Mouse (Mus musculus) thymus, adult 2 months (tissue): Measurements from ENCODE around the gene Mrtfb.

ENCODE experiments used
- CTCF ChIP-seq: fragments of 200-500 bp; IDR thresholded peaks from 2 replicates; pipeline ENCODE4 v1.5.1; 2012; ENCODE audit warnings: mild to moderate bottlenecking, control low read depth, low read length, moderate library complexity, borderline replicate concordance; ENCODE audit not compliant: control insufficient read depth, poor library complexity, insufficient read depth; ENCODE audit errors: extremely low read depth
- POLR2A ChIP-seq: fragments of 200-500 bp; IDR thresholded peaks from 2 replicates; pipeline ENCODE4 v1.6.1; 2012; ENCODE audit warnings: mild to moderate bottlenecking, low read length, control low read depth, moderate library complexity; ENCODE audit not compliant: control insufficient read depth, poor library complexity, insufficient read depth; ENCODE audit errors: extremely low read depth

GRCm38 (mm10) chr16:13360835-13361234, 104.6 kb downstream of the Mrtfb start:
- TF ChIP-seq CTCF (no peak), POLR2A (no peak)
